Mouse (Mus musculus) ES-Bruce4 (cell line): ENCODE measurements around the gene Gm17174.
"Not testable (repeated sequence)": the region's sequence is repeated elsewhere in the genome, so short reads cannot be mapped to it uniquely, and the experiment has no call there.

Experiments
- CTCF ChIP-seq: IDR thresholded peaks from one replicate; pipeline ENCODE4 v1.8.1; 2011; ENCODE audit warnings: low read depth, low read length
- EP300 ChIP-seq: IDR thresholded peaks from 2 replicates; pipeline ENCODE4 v1.6.1; 2011; ENCODE audit warnings: low read depth, low read length; ENCODE audit not compliant: insufficient read depth
- POLR2A ChIP-seq: IDR thresholded peaks from one replicate; pipeline ENCODE4 v1.8.1; 2011; ENCODE audit warnings: low read length; ENCODE audit not compliant: insufficient read depth

- not testable (repeated sequence) for TF ChIP-seq POLR2A, CTCF, EP300
These were observed 18.0 kb downstream of the Gm17174 start, which contains the start of gene Gm17175 for GRCm38 (mm10) chr14:51573963-51574362.
